Mouse (Mus musculus) midbrain, postnatal 0 days (tissue): ENCODE data around the gene Cdc42bpg. TPM values are rescaled to one million over a fixed set of nuclear protein-coding genes. Genes with fewer than 3 reads are reported as not detected.

ENCODE experiments used
- ATAC-seq: fragments of 200-750 bp; cut with Nextera tagmentation; 2 replicates; pipeline ENCODE4 v1.8.0; 2017; ENCODE audit warnings: moderate number of reproducible peaks, mild to moderate bottlenecking, moderate TSS enrichment, moderate library complexity; ENCODE audit not compliant: low FRiP score
- DNase-seq: peaks from one replicate; pipeline ENCODE4 v3.0.0-alpha.2; 2015; ENCODE audit warnings: low spot score
- H3K27ac ChIP-seq: fragments of 300-500 bp; sonication (generic); 2 replicates; pipeline ENCODE4 v1.5.1; 2014; ENCODE audit warnings: low read depth, mild to moderate bottlenecking, low read length, mixed read lengths
- H3K27me3 ChIP-seq: fragments of 300-500 bp; sonication (generic); 2 replicates; pipeline ENCODE4 v1.6.1; 2014; ENCODE audit warnings: low read length, control low read depth, mixed read lengths; ENCODE audit not compliant: insufficient read depth
- H3K36me3 ChIP-seq: fragments of 300-500 bp; sonication (generic); 2 replicates; pipeline ENCODE4 v1.6.1; 2014; ENCODE audit warnings: low read length, control low read depth, mixed read lengths; ENCODE audit not compliant: insufficient read depth
- H3K4me1 ChIP-seq: fragments of 300-500 bp; sonication (generic); 2 replicates; pipeline ENCODE4 v1.6.1; 2014; ENCODE audit warnings: mild to moderate bottlenecking, control low read depth, antibody characterized with exemption, low read length, mixed read lengths; ENCODE audit not compliant: insufficient read depth
- H3K4me2 ChIP-seq: fragments of 300-500 bp; sonication (generic); 2 replicates; pipeline ENCODE4 v1.6.1; 2014; ENCODE audit warnings: low read depth, mild to moderate bottlenecking, low read length, mixed read lengths; ENCODE audit not compliant: poor library complexity, severe bottlenecking
- H3K4me3 ChIP-seq: fragments of 300-500 bp; sonication (generic); 2 replicates; pipeline ENCODE4 v1.5.1; 2014; ENCODE audit warnings: low read depth, mild to moderate bottlenecking, low read length, moderate library complexity
- H3K9ac ChIP-seq: fragments of 300-500 bp; sonication (generic); replicated peaks from 2 replicates; pipeline ENCODE4 v1.6.1; 2014; ENCODE audit warnings: mild to moderate bottlenecking, low read length, moderate library complexity, mixed read lengths; ENCODE audit not compliant: poor library complexity, severe bottlenecking
- H3K9me3 ChIP-seq: fragments of 300-500 bp; sonication (generic); 2 replicates; pipeline ENCODE4 v1.6.1; 2016; ENCODE audit warnings: low read length, control low read depth
- CTCF ChIP-seq: IDR thresholded peaks from 2 replicates; pipeline ENCODE4 v1.5.1; 2016; ENCODE audit warnings: antibody characterized with exemption, mild to moderate bottlenecking
- WGBS: fragments of 180-500 bp; shearing (Covaris S2); extraction: QIAGEN DNeasy Blood & Tissue Kit; methylation state at CpG from one replicate; pipeline ENCODE4 v1.1.7; 2014; 5-methylcytosine and 5-hydroxymethylcytosine counted together
- polyA plus RNA-seq: library from polyadenylated mRNA; unstranded; fragments of >200 nt; fragmentation: Nextera tagmentation; extraction: Ambion mirVana; gene quantifications from 2 replicates; pipeline ENCODE4 v1.2.1, GENCODE M21; 2015
- total RNA-seq: library from RNA; depleted of rRNA; stranded (reverse); fragments of >200 nt; gene quantifications from 2 replicates; pipeline ENCODE4 v1.2.3, GENCODE M21; 2014; rRNA removed

The Cdc42bpg gene
- total RNA-seq (4.8 and 5.4 TPM in 2 replicates), polyA plus RNA-seq (0.20 and 0.67 TPM in 2 replicates)

GRCm38 (mm10) chr19:6306137-6306551 lies at the start of gene Cdc42bpg:
TSS of gene Cdc42bpg (plus strand) at chr19:6306456.
- ATAC-seq (peak; percentile 53; the same call in 1 of the 2 replicates), DNase-seq (peak; percentile 68)
- Histone ChIP-seq H3K4me3 (peak within 1 kb of the TSS; percentile 45), H3K4me2 (peak within 1 kb of the TSS; percentile 59), H3K27ac (no peak within 1 kb of the TSS), H3K27me3 (no peaks in the 10 kb centered on the region), H3K9me3 (no peaks in the 10 kb centered on the region), H3K9ac (peak within 1 kb of the TSS; percentile 62), H3K36me3 (no peaks in the 10 kb centered on the region), H3K4me1 (no peaks in the 10 kb centered on the region)
- no peak for TF ChIP-seq CTCF
- WGBS: under 1% methylated on average over 33 of the region's 38 CpGs

- Histone ChIP-seq H3K27ac (no peak overlapping the region), H3K36me3 (peaks cover 50% of the 10 kb centered on the region), H3K27me3 (no peaks in the 10 kb centered on the region), H3K9me3 (no peaks in the 10 kb centered on the region), H3K4me1 (no peaks in the 10 kb centered on the region), H3K4me2 (no peak overlapping the region), H3K4me3 (no peak overlapping the region), H3K9ac (no peak overlapping the region)
- DNase-seq (no peak), ATAC-seq (no peak)
- TF ChIP-seq CTCF: peak; percentile 48
- 69% methylated on average over 2 of the region's 2 CpGs for WGBS
Observed at GRCm38 (mm10) chr19:6260428-6260827, 45.8 kb upstream of the Cdc42bpg start.

GRCm38 (mm10) chr19:6260946-6261345 lies 45.3 kb upstream of the Cdc42bpg start:
- TF ChIP-seq CTCF: peak; percentile 60
- ATAC-seq: no peak
- H3K9me3 ChIP-seq: no peaks in the 10 kb centered on the region
- 75% methylated on average over 4 of the region's 4 CpGs for WGBS
- H3K9ac ChIP-seq: no peak overlapping the region
- no peak overlapping the region for H3K4me2 ChIP-seq
- no peaks in the 10 kb centered on the region for H3K27me3 ChIP-seq
- no peak for DNase-seq
- H3K27ac ChIP-seq: no peak overlapping the region
- H3K36me3 ChIP-seq: peaks cover 44% of the 10 kb centered on the region
- no peak overlapping the region for H3K4me3 ChIP-seq
- no peaks in the 10 kb centered on the region for H3K4me1 ChIP-seq

GRCm38 (mm10) chr19:6261379-6261778 lies 44.9 kb upstream of the Cdc42bpg start:
- WGBS: 93% methylated on average over 14 of the region's 14 CpGs
- H3K9ac ChIP-seq: no peak overlapping the region
- peaks cover 41% of the 10 kb centered on the region for H3K36me3 ChIP-seq
- no peaks in the 10 kb centered on the region for H3K27me3 ChIP-seq
- H3K9me3 ChIP-seq: no peaks in the 10 kb centered on the region
- H3K4me3 ChIP-seq: no peak overlapping the region
- H3K4me2 ChIP-seq: no peak overlapping the region
- DNase-seq: no peak
- no peak for ATAC-seq
- no peaks in the 10 kb centered on the region for H3K4me1 ChIP-seq
- H3K27ac ChIP-seq: no peak overlapping the region
- TF ChIP-seq CTCF: no peak

- no peaks in the 10 kb centered on the region for H3K27me3 ChIP-seq
- no peak overlapping the region for H3K4me3 ChIP-seq
- DNase-seq (peak; percentile 56), ATAC-seq (no peak)
- H3K4me2 ChIP-seq: no peak overlapping the region
- WGBS: 55% methylated on average over 7 of the region's 7 CpGs
- peak; percentile 89 for TF ChIP-seq CTCF
- H3K9me3 ChIP-seq: no peaks in the 10 kb centered on the region
- peaks cover 32% of the 10 kb centered on the region for H3K36me3 ChIP-seq
- no peak overlapping the region for H3K27ac ChIP-seq
- no peak overlapping the region for H3K9ac ChIP-seq
- no peaks in the 10 kb centered on the region for H3K4me1 ChIP-seq
Observed at GRCm38 (mm10) chr19:6262222-6262621, 44.0 kb upstream of the Cdc42bpg start.

GRCm38 (mm10) chr19:6262839-6263433 lies 43.3 kb upstream of the Cdc42bpg start:
- H3K27me3 ChIP-seq: no peaks in the 10 kb centered on the region
- no peak overlapping the region for H3K4me3 ChIP-seq
- no peaks in the 10 kb centered on the region for H3K4me1 ChIP-seq
- ATAC-seq: no peak
- H3K9me3 ChIP-seq: no peaks in the 10 kb centered on the region
- 94% methylated on average over 8 of the region's 8 CpGs for WGBS
- no peak for DNase-seq
- H3K4me2 ChIP-seq: no peak overlapping the region
- H3K27ac ChIP-seq: no peak overlapping the region
- H3K36me3 ChIP-seq: peaks cover 25% of the 10 kb centered on the region
- H3K9ac ChIP-seq: no peak overlapping the region
- no peak for TF ChIP-seq CTCF
